Mouse (Mus musculus) retina, postnatal 7 days (tissue): ENCODE measurements around the gene Ccr9.

Experiments
- DNase-seq: peaks from one replicate; pipeline ENCODE4 v3.0.0-alpha.2; 2012; ENCODE audit warnings: low read depth, low spot score

The Ccr9 gene

GRCm38 (mm10) chr9:123802421-123802820 is 124.2 kb downstream of the Ccr9 start:
- no peak for DNase-seq

GRCm38 (mm10) chr9:123802896-123803295 is 124.7 kb downstream of the Ccr9 start:
- no peak for DNase-seq

- no peak for DNase-seq
Observed at GRCm38 (mm10) chr9:123805241-123805640, 127.0 kb downstream of the Ccr9 start.

GRCm38 (mm10) chr9:123806267-123806666 is 128.0 kb downstream of the Ccr9 start, which contains the start of gene Cxcr6:
TSS of gene Cxcr6 (plus strand) at chr9:123806475.
- no peak for DNase-seq

GRCm38 (mm10) chr9:123808583-123808982 is 130.3 kb downstream of the Ccr9 start:
- no peak for DNase-seq

- no peak for DNase-seq
Observed at GRCm38 (mm10) chr9:123811831-123812230, 133.6 kb downstream of the Ccr9 start.

GRCm38 (mm10) chr9:123814326-123814725 is 136.1 kb downstream of the Ccr9 start:
- DNase-seq = no peak

- DNase-seq = no peak
Observed at GRCm38 (mm10) chr9:123814821-123815220, 136.6 kb downstream of the Ccr9 start.

GRCm38 (mm10) chr9:123815444-123815843 is 137.2 kb downstream of the Ccr9 start:
- DNase-seq = no peak

- DNase-seq = no peak
Observed at GRCm38 (mm10) chr9:123815996-123816395, 137.8 kb downstream of the Ccr9 start.

GRCm38 (mm10) chr9:123818601-123819000 is 140.4 kb downstream of the Ccr9 start:
- DNase-seq = no peak

GRCm38 (mm10) chr9:123826631-123827030 is 148.4 kb downstream of the Ccr9 start:
- DNase-seq = no peak

GRCm38 (mm10) chr9:123828916-123829315 is 150.7 kb downstream of the Ccr9 start:
- no peak for DNase-seq
